Mouse (Mus musculus) hindbrain, embryonic 14.5 days (tissue): Measurements from ENCODE around the gene 5730596B20Rik. TPM values are rescaled to one million over a fixed set of nuclear protein-coding genes. Genes with fewer than 3 reads are reported as not detected.

Source experiments
- ATAC-seq: fragments of 200-750 bp; cut with Nextera tagmentation; 2 replicates; pipeline ENCODE4 v1.8.0; 2017; ENCODE audit warnings: moderate number of reproducible peaks, mild to moderate bottlenecking, moderate TSS enrichment, moderate library complexity; ENCODE audit not compliant: low FRiP score
- DNase-seq: peaks from one replicate; pipeline ENCODE4 v3.0.0-alpha.2; 2015; ENCODE audit warnings: low spot score
- H3K27ac ChIP-seq: fragments of 300-500 bp; sonication (generic); 2 replicates; pipeline ENCODE4 v1.5.1; 2014; ENCODE audit warnings: mild to moderate bottlenecking, moderate library complexity
- H3K27me3 ChIP-seq: fragments of 300-500 bp; sonication (generic); 2 replicates; pipeline ENCODE4 v1.6.1; 2014; ENCODE audit warnings: mild to moderate bottlenecking, low read length, mixed read lengths; ENCODE audit not compliant: control insufficient read depth, insufficient read depth
- H3K36me3 ChIP-seq: fragments of 300-500 bp; sonication (generic); replicated peaks from 2 replicates; pipeline ENCODE4 v1.6.1; 2014; ENCODE audit not compliant: control insufficient read depth, insufficient read depth
- H3K4me1 ChIP-seq: fragments of 300-500 bp; sonication (generic); replicated peaks from 2 replicates; pipeline ENCODE4 v1.6.1; 2014; ENCODE audit warnings: antibody characterized with exemption, low read length, mixed read lengths; ENCODE audit not compliant: control insufficient read depth, insufficient read depth
- H3K4me2 ChIP-seq: fragments of 300-500 bp; sonication (generic); replicated peaks from 2 replicates; pipeline ENCODE4 v1.6.1; 2014; ENCODE audit warnings: mild to moderate bottlenecking, moderate library complexity
- H3K4me3 ChIP-seq: fragments of 300-500 bp; sonication (generic); replicated peaks from 2 replicates; pipeline ENCODE4 v1.5.1; 2014; ENCODE audit warnings: mild to moderate bottlenecking, low read length
- H3K9ac ChIP-seq: fragments of 300-500 bp; sonication (generic); 2 replicates; pipeline ENCODE4 v1.6.1; 2014
- H3K9me3 ChIP-seq: fragments of 300-500 bp; sonication (generic); 2 replicates; pipeline ENCODE4 v1.6.1; 2016; ENCODE audit warnings: low read length; ENCODE audit not compliant: control insufficient read depth
- WGBS: fragments of 180-500 bp; shearing (Covaris S2); extraction: QIAGEN DNeasy Blood & Tissue Kit; methylation state at CpG from one replicate; pipeline ENCODE4 v1.1.7; 2014; 5-methylcytosine and 5-hydroxymethylcytosine counted together
- polyA plus RNA-seq: library from polyadenylated mRNA; unstranded; fragments of >200 nt; fragmentation: Nextera tagmentation; extraction: Ambion mirVana; gene quantifications from 2 replicates; pipeline ENCODE4 v1.2.1, GENCODE M21; 2014

The 5730596B20Rik gene
- polyA plus RNA-seq, 1 experiment from 2014 or later, result 5.0 TPM

DNA sequence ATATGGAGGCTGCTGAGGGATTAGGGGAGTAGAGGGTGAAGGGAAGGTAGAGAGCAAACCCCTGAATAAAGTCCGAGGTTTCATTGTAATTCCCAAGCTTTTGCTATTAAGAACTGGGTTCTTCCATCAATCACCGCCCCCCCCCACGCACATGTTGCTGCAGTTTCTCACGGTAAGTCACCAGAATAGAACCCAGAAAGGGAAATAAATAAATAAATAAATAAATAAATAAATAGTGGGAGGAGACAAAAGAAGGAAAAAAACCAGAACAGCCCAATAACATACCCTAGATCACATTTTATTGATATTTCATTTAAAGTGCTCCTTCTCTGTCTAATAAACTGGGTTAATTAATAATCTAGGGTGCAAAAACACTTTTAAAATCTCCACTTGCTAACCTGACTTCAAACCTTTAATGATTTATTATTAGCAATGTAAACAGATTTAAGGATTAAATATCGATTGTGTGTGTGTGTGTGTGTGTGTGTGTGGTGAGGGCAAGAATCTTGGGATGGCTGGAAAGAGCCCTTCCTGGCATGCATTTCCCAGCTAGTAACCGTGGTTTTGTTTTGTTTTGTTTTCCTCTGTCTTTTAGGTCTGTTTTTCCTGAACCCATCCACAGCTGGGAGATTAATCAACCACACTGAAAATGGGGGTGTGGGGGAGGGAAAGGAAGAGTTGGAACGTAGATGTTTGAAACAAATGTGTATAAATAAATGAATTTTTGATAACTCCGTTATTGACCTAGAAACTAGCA lies 15.8 kb upstream of the 5730596B20Rik start:
- WGBS, result 2% methylated on average over 8 of the region's 8 CpGs
- peaks cover 14% of the 10 kb centered on the region for H3K4me1 ChIP-seq
- H3K36me3 ChIP-seq, result 0 out of 2 replicates have a peak, but pooled peaks cover 3% of the 10 kb centered on the region
- no peaks in the 10 kb centered on the region for H3K9me3 ChIP-seq
- peaks cover 47% of the 10 kb centered on the region for H3K27me3 ChIP-seq
- peak; percentile 60 for DNase-seq
- H3K27ac ChIP-seq, result peak overlapping the region; percentile 100
- ATAC-seq, result no peak
- H3K9ac ChIP-seq, result peak overlapping the region; percentile 99
- H3K4me2 ChIP-seq, result peak overlapping the region; percentile 81
- peak overlapping the region; percentile 71 for H3K4me3 ChIP-seq

DNA sequence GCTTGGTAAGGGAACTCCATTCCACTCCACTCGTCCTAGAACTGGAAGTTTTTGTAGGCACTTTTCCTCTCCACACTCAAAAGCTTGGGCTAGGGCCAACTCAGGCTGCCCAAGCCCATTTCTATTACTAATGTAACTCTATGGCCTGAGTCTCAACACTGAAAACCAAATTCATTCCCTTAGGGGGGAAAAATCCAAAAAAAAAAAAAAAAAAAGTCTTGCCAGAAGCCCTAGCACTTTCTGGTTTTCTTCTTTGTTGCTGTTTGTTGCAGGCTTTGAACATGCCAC lies 15.3 kb upstream of the 5730596B20Rik start:
- Histone ChIP-seq H3K27ac (peak overlapping the region; percentile 100), H3K4me3 (peak overlapping the region; percentile 71), H3K36me3 (0 out of 2 replicates have a peak, but pooled peaks cover 3% of the 10 kb centered on the region), H3K27me3 (peaks cover 46% of the 10 kb centered on the region; the same call in 1 of the 2 replicates), H3K9me3 (no peaks in the 10 kb centered on the region), H3K4me2 (peak overlapping the region; percentile 81), H3K9ac (peak overlapping the region; percentile 99), H3K4me1 (peaks cover 14% of the 10 kb centered on the region)
- DNase-seq, result no peak
- WGBS, result 9% methylated on average over 1 of the region's 1 CpGs
- no peak for ATAC-seq

DNA sequence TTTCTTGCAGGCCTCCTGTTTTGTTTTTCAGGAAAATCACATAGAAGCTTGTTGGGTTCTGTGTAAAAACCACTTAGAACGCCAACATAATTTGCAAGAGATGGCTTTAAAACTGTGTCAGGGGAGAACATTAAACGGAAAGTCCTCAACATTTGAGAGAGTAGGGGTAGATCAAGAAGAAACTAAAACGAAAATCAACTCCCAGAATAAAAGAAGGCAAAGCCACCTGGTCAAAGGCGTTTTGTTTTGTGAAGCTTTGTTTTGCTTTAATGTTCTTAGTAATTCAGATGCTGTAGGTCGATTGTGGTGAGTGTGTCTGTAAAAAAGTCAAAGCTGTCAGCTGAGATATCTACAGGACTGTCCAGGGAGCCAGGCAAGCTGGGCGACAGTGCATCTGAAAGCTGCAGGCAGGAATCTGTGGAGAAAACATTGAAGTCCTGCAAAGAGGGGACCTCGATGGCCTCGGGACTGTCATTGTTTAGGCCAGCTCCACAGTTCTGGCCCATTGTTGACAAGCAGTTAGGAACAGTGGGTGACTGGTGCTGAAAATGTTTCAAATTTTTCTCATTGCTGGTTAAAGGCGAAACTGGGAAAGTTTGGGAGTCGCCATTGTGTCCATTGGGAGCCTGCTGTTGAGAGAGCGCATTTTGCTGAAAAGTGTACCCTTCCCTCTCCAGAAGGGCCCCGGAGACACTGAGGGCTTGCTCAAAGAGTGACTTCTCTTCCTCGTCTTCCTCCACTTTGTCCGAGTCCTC lies 14.5 kb upstream of the 5730596B20Rik start:
- Histone ChIP-seq H3K27me3 (peaks cover 39% of the 10 kb centered on the region; the same call in 1 of the 2 replicates), H3K9me3 (no peaks in the 10 kb centered on the region), H3K36me3 (0 out of 2 replicates have a peak, but pooled peaks cover 3% of the 10 kb centered on the region), H3K9ac (peak overlapping the region; percentile 99), H3K4me2 (peak overlapping the region; percentile 81), H3K4me1 (peaks cover 12% of the 10 kb centered on the region), H3K27ac (peak overlapping the region; percentile 100), H3K4me3 (peak overlapping the region; percentile 71)
- peak; percentile 64 for DNase-seq
- under 1% methylated on average over 14 of the region's 14 CpGs for WGBS
- no peak for ATAC-seq

DNA sequence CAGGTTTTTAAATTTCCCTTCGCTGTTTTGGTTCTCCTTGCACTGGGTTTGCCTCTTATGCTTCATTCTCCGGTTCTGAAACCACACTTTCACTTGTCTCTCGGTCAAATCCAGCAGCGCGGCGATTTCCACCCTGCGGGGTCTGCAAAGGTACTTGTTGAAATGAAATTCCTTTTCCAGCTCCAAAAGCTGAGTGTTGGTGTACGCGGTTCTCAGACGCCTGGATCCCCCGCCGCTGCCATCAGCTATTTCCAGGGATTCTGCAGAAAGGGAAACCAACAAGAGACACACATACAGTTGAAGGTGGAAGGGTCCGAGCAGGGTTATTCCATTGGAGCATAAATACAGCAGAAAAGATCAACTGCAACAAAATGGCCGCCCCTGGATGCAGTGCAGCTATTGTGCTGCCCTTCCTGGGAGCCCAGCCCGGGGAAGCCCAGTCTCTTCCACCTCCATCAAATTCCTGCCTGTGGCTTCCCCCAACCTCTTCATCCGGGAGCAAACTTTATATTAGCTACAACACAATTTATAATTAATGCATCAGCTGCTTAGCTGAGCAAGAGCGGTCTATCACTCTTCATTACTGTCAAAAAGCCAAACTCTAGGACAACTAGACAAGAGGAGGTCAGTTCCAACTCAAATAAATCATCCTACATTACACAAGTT lies 13.8 kb upstream of the 5730596B20Rik start:
- Histone ChIP-seq H3K4me3 (peak overlapping the region; percentile 71), H3K4me2 (peak overlapping the region; percentile 81), H3K9ac (peak overlapping the region; percentile 99), H3K27ac (peak overlapping the region; percentile 100), H3K4me1 (peaks cover 9% of the 10 kb centered on the region; the same call in 1 of the 2 replicates), H3K36me3 (0 out of 2 replicates have a peak, but pooled peaks cover 3% of the 10 kb centered on the region), H3K9me3 (no peaks in the 10 kb centered on the region), H3K27me3 (peaks cover 32% of the 10 kb centered on the region; the same call in 1 of the 2 replicates)
- ATAC-seq (no peak), DNase-seq (peak; percentile 66)
- under 1% methylated on average over 17 of the region's 17 CpGs for WGBS

DNA sequence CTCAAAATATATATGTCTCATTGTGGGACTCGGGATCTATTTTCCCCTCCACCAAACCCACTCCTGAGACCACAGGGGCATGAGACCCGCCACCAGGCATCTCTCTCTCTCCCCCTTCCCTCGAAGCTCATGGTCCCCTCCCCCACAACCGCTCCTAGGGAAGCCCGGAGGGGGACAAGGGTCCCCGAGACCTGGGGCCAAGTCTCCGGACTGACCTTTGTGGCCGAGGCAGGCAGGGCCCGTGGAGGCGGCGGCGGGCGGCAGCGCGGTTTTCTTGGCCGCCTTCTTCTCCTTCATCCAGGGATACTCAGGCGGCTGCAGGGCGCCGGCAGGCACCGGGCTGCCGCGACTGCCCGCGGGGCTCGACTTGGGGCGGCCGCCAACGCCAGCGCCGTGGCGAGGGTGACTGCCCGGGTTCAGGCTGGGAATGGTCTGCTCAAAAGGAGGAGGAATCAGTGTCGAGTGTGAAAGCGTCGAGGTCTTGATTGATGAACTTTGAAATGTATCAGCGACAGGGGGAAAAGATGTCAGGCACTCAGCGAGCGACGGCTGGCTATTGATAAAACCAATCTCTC lies 13.2 kb upstream of the 5730596B20Rik start:
- DNase-seq, result no peak
- Histone ChIP-seq H3K4me2 (peak overlapping the region; percentile 81), H3K9ac (peak overlapping the region; percentile 99)

DNA sequence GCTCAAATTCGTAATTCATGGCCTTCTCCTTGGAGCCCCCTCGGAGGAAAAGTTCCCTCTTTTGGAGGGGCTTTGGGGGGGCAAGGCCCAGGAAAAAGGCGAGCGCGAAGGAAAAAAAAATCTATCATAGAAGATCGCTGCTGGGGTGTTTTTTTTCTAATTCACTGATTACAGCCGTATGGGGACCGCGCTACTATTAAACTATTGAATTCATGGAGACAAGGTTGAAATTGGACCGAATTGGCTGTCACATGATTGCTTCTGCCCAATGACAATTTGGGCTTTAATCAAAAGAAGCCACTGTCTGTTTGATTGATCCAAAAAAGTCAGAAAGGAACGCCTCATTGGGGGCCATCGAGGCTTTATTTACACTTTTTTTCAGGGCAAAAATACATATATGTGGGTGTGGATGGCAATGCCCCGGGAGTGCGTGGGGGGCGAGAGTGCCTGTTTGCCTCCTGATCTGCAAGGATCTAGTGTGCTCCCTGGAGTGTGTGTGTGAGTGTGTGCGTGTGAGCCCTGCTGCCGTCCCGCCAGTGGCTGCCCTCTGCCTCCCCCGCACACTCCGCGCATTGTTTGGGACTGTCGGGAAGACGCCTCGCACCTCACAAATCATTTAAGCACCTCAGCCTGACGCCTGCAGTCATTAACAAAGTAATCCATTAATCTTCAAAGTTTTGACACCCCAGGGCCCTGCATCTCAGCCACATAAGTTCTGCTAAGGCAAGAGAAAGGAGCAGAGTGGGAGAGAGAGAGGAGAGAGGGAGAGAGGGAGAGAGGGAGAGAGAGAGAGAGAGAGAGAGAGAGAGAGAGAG lies 12.5 kb upstream of the 5730596B20Rik start, which contains the start of gene Hoxa2:
Hoxa2 (minus strand) TSS at position 206 of the 815 bp plus-strand sequence.
- Histone ChIP-seq H3K9me3 (no peaks in the 10 kb centered on the region), H3K4me3 (peak within 1 kb of the TSS; percentile 71), H3K27ac (peak within 1 kb of the TSS; percentile 100), H3K36me3 (0 out of 2 replicates have a peak, but pooled peaks cover 3% of the 10 kb centered on the region), H3K9ac (peak within 1 kb of the TSS; percentile 99), H3K4me1 (peaks cover 2% of the 10 kb centered on the region), H3K27me3 (peaks cover 30% of the 10 kb centered on the region), H3K4me2 (peak within 1 kb of the TSS; percentile 81)
- DNase-seq (peak; percentile 72), ATAC-seq (peak; percentile 67)
- WGBS, result under 1% methylated on average over 25 of the region's 25 CpGs

More for the DNA sequence above, 13.2 kb upstream of the 5730596B20Rik start:
- peaks cover 33% of the 10 kb centered on the region; the same call in 1 of the 2 replicates for H3K27me3 ChIP-seq
- peaks cover 7% of the 10 kb centered on the region; the same call in 1 of the 2 replicates for H3K4me1 ChIP-seq
- ATAC-seq, result peak; percentile 18; the same call in 1 of the 2 replicates
- peak overlapping the region; percentile 100 for H3K27ac ChIP-seq
- WGBS, result under 1% methylated on average over 38 of the region's 39 CpGs
- no peaks in the 10 kb centered on the region for H3K9me3 ChIP-seq
- peak overlapping the region; percentile 71 for H3K4me3 ChIP-seq
- 0 out of 2 replicates have a peak, but pooled peaks cover 3% of the 10 kb centered on the region for H3K36me3 ChIP-seq

DNA sequence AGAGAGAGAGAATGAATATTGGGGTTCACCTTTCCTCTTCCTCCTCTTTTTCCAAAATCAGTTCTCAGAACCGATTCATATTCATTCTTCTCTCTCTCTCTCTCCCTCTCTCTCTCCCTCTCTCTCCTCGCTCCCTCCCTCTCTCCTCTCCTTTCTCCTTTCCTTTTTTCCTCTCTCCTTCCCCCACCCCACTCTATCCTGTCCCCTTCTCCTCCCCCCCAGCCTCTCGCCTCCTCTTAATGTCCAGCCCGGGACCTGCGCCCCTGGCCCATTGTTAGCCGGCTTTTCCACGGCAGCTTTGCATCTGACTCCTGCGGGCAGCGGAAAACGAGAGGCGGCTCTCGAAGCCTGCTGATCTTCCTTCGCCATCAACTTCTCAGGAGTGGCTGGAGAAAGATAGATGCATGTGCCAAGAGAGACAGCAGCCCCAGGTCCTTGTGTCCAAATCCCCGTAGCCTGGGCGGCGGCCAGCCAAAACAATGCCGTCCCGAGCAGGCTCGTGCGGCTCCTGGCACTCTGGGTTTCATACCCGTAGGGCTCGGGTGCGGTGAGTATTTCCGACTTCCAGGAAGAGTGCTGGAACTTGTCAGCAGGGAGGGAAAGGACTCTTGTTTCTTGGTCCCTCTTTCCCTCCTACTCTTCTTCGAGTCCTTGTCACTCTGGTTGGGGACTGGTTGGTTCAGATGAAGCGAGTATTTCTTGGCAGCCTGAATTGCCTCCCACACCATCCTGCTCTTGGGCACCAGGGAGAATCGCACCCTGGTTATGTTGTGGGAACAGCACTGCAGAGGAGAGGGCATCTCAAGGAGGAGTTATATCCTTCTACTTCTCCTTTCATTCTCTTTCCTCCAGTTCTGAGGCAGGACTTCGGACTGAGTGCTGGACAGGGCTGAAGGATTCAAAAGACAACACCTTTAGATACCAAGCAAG lies 11.6 kb upstream of the 5730596B20Rik start:
- DNase-seq (peak; percentile 51), ATAC-seq (no peak)
- 0 out of 2 replicates have a peak, but pooled peaks cover 3% of the 10 kb centered on the region for H3K36me3 ChIP-seq
- peak overlapping the region; percentile 100 for H3K27ac ChIP-seq
- H3K27me3 ChIP-seq, result peaks cover 36% of the 10 kb centered on the region
- H3K4me3 ChIP-seq, result peak overlapping the region; percentile 71
- peak overlapping the region; percentile 81 for H3K4me2 ChIP-seq
- H3K9me3 ChIP-seq, result no peaks in the 10 kb centered on the region
- H3K9ac ChIP-seq, result peak overlapping the region; percentile 99
- H3K4me1 ChIP-seq, result peaks cover 10% of the 10 kb centered on the region
- under 1% methylated on average over 28 of the region's 28 CpGs for WGBS
